8 mouse cellular contexts compared by ENCODE assay signal in the genomic region with DNA sequence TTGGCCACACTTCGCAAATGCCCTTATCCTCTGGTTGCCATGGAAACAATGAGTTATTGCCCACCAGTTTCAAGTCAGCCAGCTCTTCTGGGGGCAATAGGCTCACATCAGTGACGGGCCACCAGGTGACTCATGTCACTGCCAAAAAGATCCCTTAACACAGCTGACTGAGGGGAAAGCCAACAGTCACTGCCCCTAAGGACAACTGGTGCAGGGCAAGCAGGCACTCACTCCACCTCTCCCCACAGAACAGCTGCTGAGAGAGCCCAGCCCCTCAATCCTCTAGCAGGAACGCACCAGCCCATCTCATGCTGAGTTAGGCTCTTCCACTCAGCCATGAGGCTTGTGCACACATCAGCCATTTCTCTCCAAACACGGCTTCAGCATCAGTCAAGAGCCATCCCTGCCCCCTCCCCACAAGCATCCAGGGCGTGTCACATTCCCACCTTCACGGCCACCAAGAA.
DNase-seq lines count a peak whose midpoint lies in the region; ATAC-seq and TF ChIP-seq lines count a peak whose summit lies in the region.

No protein-coding gene starts in this region.

- H3K27ac ChIP-seq in heart, embryonic 13.5 days (replicated peaks) = peak overlapping the region; percentile 99
- no peak overlapping the region for H3K27ac ChIP-seq in ES-E14 (ENCODE audit: insufficient read depth, low read depth, low read length, poor library complexity, severe bottlenecking)
- H3K27ac ChIP-seq in forebrain, embryonic 12.5 days = peak overlapping the region; percentile 95
- H3K27ac ChIP-seq in limb, embryonic 12.5 days = peak overlapping the region; percentile 100
- H3K27ac ChIP-seq in olfactory bulb, adult 2 months (ENCODE audit: insufficient read depth, low read depth, low read length) = peak overlapping the region; percentile 43

- H3K4me1 ChIP-seq in heart, embryonic 13.5 days = peaks cover 86% of the 10 kb centered on the region
- H3K4me1 ChIP-seq in ES-E14 (ENCODE audit: control insufficient read depth in 2 of 2, insufficient read depth in 2 of 2, low read length in 2 of 2, poor library complexity in 1 of 2) = peaks cover 0 to 29% of the 10 kb centered on the region in 2 experiments; a peak in 2 of 4 replicates
- peaks cover 46% of the 10 kb centered on the region for H3K4me1 ChIP-seq in forebrain, embryonic 12.5 days
- peaks cover 89% of the 10 kb centered on the region for H3K4me1 ChIP-seq in limb, embryonic 12.5 days (replicated peaks)
- H3K4me1 ChIP-seq in olfactory bulb, adult 2 months (ENCODE audit: control insufficient read depth, insufficient read depth, low read length) = peaks cover 67% of the 10 kb centered on the region

- H3K4me2 ChIP-seq in heart, embryonic 13.5 days = peak overlapping the region; percentile 89
- H3K4me2 ChIP-seq in forebrain, embryonic 12.5 days = peak overlapping the region; percentile 85
- peak overlapping the region; percentile 87 for H3K4me2 ChIP-seq in limb, embryonic 12.5 days

- WGBS in heart, embryonic 13.5 days = 2% methylated on average over 6 of the region's 6 CpGs
- WGBS in forebrain, embryonic 12.5 days = 5% methylated on average over 6 of the region's 6 CpGs
- 2% methylated on average over 6 of the region's 6 CpGs for WGBS in limb, embryonic 12.5 days
- WGBS in olfactory bulb, adult 2 months = 6% methylated on average over 6 of the region's 6 CpGs

- in situ Hi-C loops in ES-E14 (cut with MboI; ENCODE audit: low sequenced_read_pairs in 2 of 2, unreplicated experiment in 2 of 2) = no loop called here

- H3K9ac ChIP-seq in heart, embryonic 13.5 days = peak overlapping the region; percentile 93
- peak overlapping the region; percentile 72 for H3K9ac ChIP-seq in ES-E14 (ENCODE audit: insufficient read depth, low read depth, low read length, poor library complexity, severe bottlenecking)
- H3K9ac ChIP-seq in forebrain, embryonic 12.5 days = peak overlapping the region; percentile 84
- peak overlapping the region; percentile 84 for H3K9ac ChIP-seq in limb, embryonic 12.5 days (replicated peaks)

- no peak for TF ChIP-seq CTCF in olfactory bulb, adult 2 months (IDR thresholded peaks at IDR 0.05; ENCODE audit: insufficient read depth, low read depth, low read length)

- intact Hi-C loops in heart, postnatal 36 days (cut with DNase I) = loop anchor here (1.0 kb wide), 1 partner anchor 38 kb away; no protein-coding TSS in a partner anchor

- peak; percentile 38; the same call in 1 of the 2 replicates for ATAC-seq in heart, embryonic 13.5 days (ENCODE audit: extremely low read depth, insufficient number of reproducible peaks, low FRiP score, low TSS enrichment)
- peak; percentile 55 for ATAC-seq in forebrain, embryonic 12.5 days (ENCODE audit: low FRiP score)
- ATAC-seq in limb, embryonic 12.5 days (ENCODE audit: insufficient number of reproducible peaks, insufficient read depth, low FRiP score, low TSS enrichment, low read depth) = peak; percentile 32; the same call in 1 of the 2 replicates

- no peak for DNase-seq in heart, postnatal 36 days
- DNase-seq in ES-E14 (ENCODE audit: low read depth, low spot score) = no peak
- DNase-seq in cerebellum, adult 18-20 months = no peak
- no peak for DNase-seq in left cerebral cortex, adult 9 months (ENCODE audit: low spot score in 2 of 2)

- H3K36me3 ChIP-seq in heart, embryonic 13.5 days = no peaks in the 10 kb centered on the region
- H3K36me3 ChIP-seq in ES-E14 (ENCODE audit: control insufficient read depth, insufficient read depth, low read length, poor library complexity, severe bottlenecking) = no peaks in the 10 kb centered on the region; the same call in 1 of the 2 replicates
- H3K36me3 ChIP-seq in forebrain, embryonic 12.5 days (replicated peaks) = no peaks in the 10 kb centered on the region
- no peaks in the 10 kb centered on the region for H3K36me3 ChIP-seq in limb, embryonic 12.5 days

- H3K9me3 ChIP-seq in heart, embryonic 13.5 days = no peaks in the 10 kb centered on the region
- H3K9me3 ChIP-seq in ES-E14 (ENCODE audit: control insufficient read depth, insufficient read depth, low read depth, low read length) = no peaks in the 10 kb centered on the region
- H3K9me3 ChIP-seq in forebrain, embryonic 12.5 days = no peaks in the 10 kb centered on the region
- no peaks in the 10 kb centered on the region for H3K9me3 ChIP-seq in limb, embryonic 12.5 days

- H3K4me3 ChIP-seq in heart, embryonic 13.5 days = peak overlapping the region; percentile 78
- H3K4me3 ChIP-seq in ES-E14 (ENCODE audit: insufficient read depth in 1 of 2, low read depth in 1 of 2, low read length in 2 of 2, poor library complexity in 1 of 2, severe bottlenecking in 1 of 2) = peak overlapping the region; percentile 72 to 83
- peak overlapping the region; percentile 64 for H3K4me3 ChIP-seq in forebrain, embryonic 12.5 days (replicated peaks)
- peak overlapping the region; percentile 67 for H3K4me3 ChIP-seq in limb, embryonic 12.5 days (replicated peaks)
- H3K4me3 ChIP-seq in olfactory bulb, adult 2 months (ENCODE audit: insufficient read depth, low read depth, low read length) = peak overlapping the region; percentile 47

- 0 out of 2 replicates have a peak, but pooled peaks have one; percentile 13 for TF ChIP-seq POLR2A in olfactory bulb, adult 2 months (IDR thresholded peaks at IDR 0.05; ENCODE audit: insufficient read depth, low read depth, low read length)

- H3K27me3 ChIP-seq in heart, embryonic 13.5 days (replicated peaks) = no peaks in the 10 kb centered on the region
- H3K27me3 ChIP-seq in forebrain, embryonic 12.5 days = peaks cover 5% of the 10 kb centered on the region; the same call in 1 of the 2 replicates
- H3K27me3 ChIP-seq in limb, embryonic 12.5 days = no peaks in the 10 kb centered on the region

TF ChIP-seq in ES-E14, 5 proteins besides CTCF, POLR2A, EP300 and RAD21:
- TF ChIP-seq MAFK (IDR thresholded peaks at IDR 0.05; ENCODE audit: insufficient read depth, low read depth, low read length) = no peak
